Mouse (Mus musculus) E14TG2a.4 (cell line): Measurements from ENCODE around the gene Oas2.

ENCODE experiments used
- CTCF ChIP-seq: conservative IDR thresholded peaks from 2 replicates; pipeline ENCODE4 v1.5.1; 2014; ENCODE audit warnings: low read length
- POU5F1 ChIP-seq: IDR thresholded peaks from 2 replicates; pipeline ENCODE4 v1.6.1; 2014; ENCODE audit warnings: low read length, borderline replicate concordance

DNA sequence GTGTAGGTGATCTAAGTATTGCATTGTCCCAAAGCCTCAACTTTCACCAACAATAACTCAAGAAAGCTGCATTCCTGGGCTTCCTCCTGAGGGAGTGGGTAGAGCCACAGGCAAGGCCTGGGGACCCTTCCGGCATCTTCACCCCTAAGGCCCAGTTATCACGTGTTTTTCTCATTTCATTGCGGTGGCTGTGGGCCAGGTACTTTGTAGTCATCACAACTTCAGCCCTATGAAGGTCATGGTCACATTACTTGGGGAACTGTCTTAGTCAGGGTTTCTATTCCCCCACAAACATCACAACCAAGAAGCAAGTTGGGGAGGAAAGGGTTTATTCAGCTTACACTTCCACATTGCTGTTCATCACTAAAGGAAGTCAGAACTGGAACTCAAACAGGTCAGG is 3.1 kb upstream of the Oas2 start:
- TF ChIP-seq CTCF (no peak), POU5F1 (no peak)
